Mouse (Mus musculus): ENCODE measurements at regions not wholly inside any gene's neighbourhood (a gene's known extent, or its start where the extent isn't known, plus 50 kb on each side); places are given as distances from the start of the nearest gene placed in this dataset.

DNA sequence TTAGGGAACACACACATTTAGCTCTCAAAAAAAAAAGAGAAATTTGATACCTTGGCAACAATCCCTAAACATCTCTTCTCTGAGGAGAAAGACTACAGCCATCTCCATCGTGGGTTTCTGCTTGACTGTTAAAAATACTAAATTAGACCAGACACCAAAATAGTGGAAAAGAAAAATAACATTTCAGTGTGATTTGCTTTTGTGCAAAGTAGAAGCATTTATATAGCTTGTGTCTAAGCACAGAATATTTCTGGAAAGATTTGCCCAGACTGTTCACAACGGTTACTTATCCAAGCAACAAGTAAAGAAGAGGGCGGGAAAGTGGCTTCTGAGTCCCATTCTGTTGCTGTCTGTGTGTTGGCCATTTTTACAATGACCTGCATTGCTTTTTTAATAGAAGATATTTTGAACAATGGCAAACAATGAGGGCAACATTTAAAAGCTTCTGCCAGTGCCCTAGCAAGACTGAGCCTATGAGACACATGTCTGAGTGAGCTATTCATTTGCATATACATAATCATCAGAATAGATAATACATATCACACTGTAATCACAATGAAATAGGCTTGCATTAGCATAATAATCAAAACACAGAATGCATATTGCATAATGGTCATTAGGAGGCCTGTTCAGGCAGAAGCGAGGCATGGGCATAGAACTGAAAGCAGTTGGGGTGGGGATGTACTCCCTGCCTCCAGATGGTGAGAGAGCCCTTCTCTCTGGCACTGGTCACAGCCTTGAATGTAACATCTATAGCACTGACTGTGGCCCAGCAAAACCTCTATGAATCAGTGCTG is 159.5 kb upstream of the Irf2bp2 start:
- Histone ChIP-seq H3K36me3 (ENCODE audit: control insufficient read depth, insufficient read depth, low read length) (no peaks in the 10 kb centered on the region), H3K4me3 (ENCODE audit: low read depth, low read length) (no peak overlapping the region), H3K27ac (ENCODE audit: insufficient read depth, low read depth, low read length) (no peak overlapping the region), H3K4me1 (ENCODE audit: control insufficient read depth, insufficient read depth, insufficient read length, low read length) (peaks cover 14% of the 10 kb centered on the region; the same call in 1 of the 2 replicates), H3K27me3 (ENCODE audit: control insufficient read depth, insufficient read depth, low read length) (no peaks in the 10 kb centered on the region)
- 75% methylated on average over 4 of the region's 4 CpGs for WGBS
- no peak for TF ChIP-seq CTCF (IDR thresholded peaks at IDR 0.05; ENCODE audit: extremely low read depth, insufficient read length, insufficient replicate concordance, low read depth, low read length)
- no peak for TF ChIP-seq POLR2A (IDR thresholded peaks at IDR 0.05; ENCODE audit: low read depth, low read length)

DNA sequence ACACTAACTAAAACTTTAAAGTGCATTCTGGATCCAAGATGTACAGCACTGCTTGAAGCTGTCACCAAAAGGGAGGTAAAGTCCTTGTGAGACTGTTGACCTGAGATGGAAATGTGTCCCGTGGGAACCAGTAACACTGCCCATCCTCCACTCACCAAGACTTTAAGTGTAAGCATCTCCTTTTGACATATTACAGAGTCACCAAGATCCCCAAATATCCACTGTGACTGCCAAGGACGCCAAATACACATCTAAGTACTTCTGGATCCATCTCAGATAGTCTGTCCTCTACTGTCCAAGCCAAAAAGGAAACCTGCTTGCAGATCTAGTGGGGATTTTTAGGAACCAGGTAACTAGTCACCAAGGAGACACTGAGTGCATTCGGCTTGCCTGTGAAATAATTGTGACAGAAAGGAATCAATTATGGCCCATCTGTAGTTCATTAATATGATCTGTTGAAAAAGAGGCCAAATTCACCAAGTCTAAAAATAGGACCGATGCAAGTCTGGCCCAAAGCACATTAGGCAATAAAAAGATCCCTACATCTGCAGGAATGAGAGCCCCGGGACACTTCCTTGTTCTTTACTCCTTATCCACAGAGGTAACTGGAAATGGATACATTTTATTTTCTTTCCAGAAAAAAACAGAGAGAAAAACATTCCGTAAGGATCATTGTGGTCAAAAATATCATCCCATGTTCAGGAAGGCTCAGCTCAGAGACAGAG is 157.8 kb upstream of the Irf2bp2 start:
- no peak overlapping the region for H3K27ac ChIP-seq (ENCODE audit: insufficient read depth, low read depth, low read length)
- H3K36me3 ChIP-seq (ENCODE audit: control insufficient read depth, insufficient read depth, low read length) = no peaks in the 10 kb centered on the region
- no peak overlapping the region for H3K4me3 ChIP-seq (ENCODE audit: low read depth, low read length)
- TF ChIP-seq POLR2A (IDR thresholded peaks at IDR 0.05; ENCODE audit: low read depth, low read length) (no peak), CTCF (IDR thresholded peaks at IDR 0.05; ENCODE audit: extremely low read depth, insufficient read length, insufficient replicate concordance, low read depth, low read length) (no peak)
- peaks cover 8% of the 10 kb centered on the region; the same call in 1 of the 2 replicates for H3K4me1 ChIP-seq (ENCODE audit: control insufficient read depth, insufficient read depth, insufficient read length, low read length)
- H3K27me3 ChIP-seq (ENCODE audit: control insufficient read depth, insufficient read depth, low read length) = no peaks in the 10 kb centered on the region
- WGBS = 46% methylated on average over 6 of the region's 6 CpGs

DNA sequence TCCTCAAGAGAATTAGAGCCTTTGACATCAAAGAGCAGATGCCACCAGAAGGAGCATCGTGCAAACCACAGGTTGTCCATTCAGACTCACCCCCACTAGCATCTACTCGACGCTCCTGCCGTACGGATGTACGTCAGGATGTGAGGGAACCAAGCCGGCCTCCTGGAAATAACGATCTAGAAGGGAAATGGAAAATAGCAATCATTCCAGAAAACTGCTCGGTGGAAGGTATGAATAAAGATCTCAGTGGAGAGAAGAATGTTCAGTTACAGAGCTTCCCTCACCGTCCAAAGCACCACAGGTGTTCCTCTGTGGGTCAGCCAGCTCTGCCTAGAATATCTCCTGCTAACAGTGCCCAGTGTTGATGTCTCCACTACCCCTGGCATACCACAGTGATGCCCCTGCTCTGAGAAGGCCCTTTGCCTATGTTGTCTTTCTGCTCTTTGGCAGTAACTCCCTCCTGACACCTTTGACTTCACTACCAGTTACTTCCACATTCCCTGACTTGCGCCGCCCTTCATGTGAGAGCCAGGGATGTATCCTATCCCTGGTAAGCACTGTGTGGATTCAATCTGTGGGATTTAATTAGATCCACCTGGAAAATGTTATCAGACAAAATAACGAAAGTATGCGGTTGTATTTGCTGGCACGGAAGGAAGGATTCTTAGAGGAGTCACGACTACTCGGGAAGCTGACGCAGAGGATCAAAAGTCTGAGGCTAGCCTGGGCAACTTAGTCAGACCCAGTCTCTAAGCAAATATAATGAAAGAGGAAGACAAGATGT is 152.4 kb upstream of the Irf2bp2 start:
- Histone ChIP-seq H3K4me1 (ENCODE audit: control insufficient read depth, insufficient read depth, insufficient read length, low read length) (peaks cover 30% of the 10 kb centered on the region), H3K4me3 (ENCODE audit: low read depth, low read length) (no peak overlapping the region), H3K27ac (ENCODE audit: insufficient read depth, low read depth, low read length) (no peak overlapping the region), H3K27me3 (ENCODE audit: control insufficient read depth, insufficient read depth, low read length) (no peaks in the 10 kb centered on the region), H3K36me3 (ENCODE audit: control insufficient read depth, insufficient read depth, low read length) (no peaks in the 10 kb centered on the region)
- TF ChIP-seq CTCF (IDR thresholded peaks at IDR 0.05; ENCODE audit: extremely low read depth, insufficient read length, insufficient replicate concordance, low read depth, low read length) (no peak), POLR2A (IDR thresholded peaks at IDR 0.05; ENCODE audit: low read depth, low read length) (no peak)
- WGBS = 85% methylated on average over 18 of the region's 18 CpGs

DNA sequence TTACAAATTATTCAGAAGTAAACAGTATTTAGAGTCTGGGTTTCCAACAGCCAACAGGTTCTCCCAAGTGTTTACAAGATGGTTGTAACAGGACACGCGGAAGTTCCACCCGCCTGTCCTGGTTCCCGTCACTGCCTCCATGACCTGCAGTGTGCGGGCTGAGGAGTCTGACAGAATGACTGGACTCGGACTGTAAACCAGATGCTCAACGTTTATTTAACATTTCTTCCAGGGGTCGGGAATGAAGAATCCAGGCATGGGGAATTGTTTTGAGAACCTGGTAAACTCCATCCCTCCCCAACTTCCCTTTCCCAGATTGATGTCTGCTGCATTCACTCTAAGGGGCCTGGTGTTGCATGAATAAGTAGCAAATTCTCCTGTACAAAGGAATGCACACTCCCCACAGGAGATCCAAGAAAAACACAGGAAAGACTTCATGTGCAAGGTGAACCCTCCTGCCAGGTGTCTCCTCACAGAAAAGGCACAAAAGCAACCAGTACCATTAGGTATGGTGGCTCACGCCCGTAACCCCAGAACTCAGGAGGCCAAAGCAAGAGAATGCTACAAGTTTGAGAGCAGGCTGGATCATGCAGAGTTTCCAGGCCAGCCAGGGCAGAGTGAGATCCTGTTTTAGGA is 151.1 kb upstream of the Irf2bp2 start:
- Histone ChIP-seq H3K4me1 (ENCODE audit: control insufficient read depth, insufficient read depth, insufficient read length, low read length) (peaks cover 40% of the 10 kb centered on the region), H3K36me3 (ENCODE audit: control insufficient read depth, insufficient read depth, low read length) (no peaks in the 10 kb centered on the region), H3K4me3 (ENCODE audit: low read depth, low read length) (no peak overlapping the region), H3K27ac (ENCODE audit: insufficient read depth, low read depth, low read length) (no peak overlapping the region), H3K27me3 (ENCODE audit: control insufficient read depth, insufficient read depth, low read length) (no peaks in the 10 kb centered on the region)
- WGBS = 77% methylated on average over 10 of the region's 10 CpGs
- TF ChIP-seq CTCF (IDR thresholded peaks at IDR 0.05; ENCODE audit: extremely low read depth, insufficient read length, insufficient replicate concordance, low read depth, low read length) (no peak), POLR2A (IDR thresholded peaks at IDR 0.05; ENCODE audit: low read depth, low read length) (no peak)

DNA sequence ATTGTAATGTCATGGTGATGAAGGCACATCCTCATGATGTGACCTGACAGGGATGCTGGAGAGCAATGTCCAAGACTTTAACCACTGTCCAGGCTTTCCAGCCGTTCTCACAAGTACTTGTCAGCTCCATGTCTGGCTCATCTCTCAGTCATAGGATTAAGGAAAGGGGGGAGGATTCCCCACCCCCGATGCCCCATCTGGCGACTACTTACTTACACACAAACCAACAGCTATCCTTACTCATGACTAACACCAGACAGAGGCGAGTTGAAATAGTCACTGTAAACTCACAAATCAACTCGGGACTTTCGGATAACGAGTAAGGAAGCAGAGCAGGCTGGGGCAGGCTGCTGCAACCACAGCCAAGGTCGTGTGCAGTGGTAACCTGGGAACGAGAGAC is 149.5 kb upstream of the Irf2bp2 start:
- no peak for TF ChIP-seq POLR2A (IDR thresholded peaks at IDR 0.05; ENCODE audit: low read depth, low read length)
- TF ChIP-seq CTCF (IDR thresholded peaks at IDR 0.05; ENCODE audit: extremely low read depth, insufficient read length, insufficient replicate concordance, low read depth, low read length) = no peak
- Histone ChIP-seq H3K4me3 (ENCODE audit: low read depth, low read length) (no peak overlapping the region), H3K27me3 (ENCODE audit: control insufficient read depth, insufficient read depth, low read length) (no peaks in the 10 kb centered on the region), H3K36me3 (ENCODE audit: control insufficient read depth, insufficient read depth, low read length) (no peaks in the 10 kb centered on the region), H3K4me1 (ENCODE audit: control insufficient read depth, insufficient read depth, insufficient read length, low read length) (peaks cover 51% of the 10 kb centered on the region), H3K27ac (ENCODE audit: insufficient read depth, low read depth, low read length) (peak overlapping the region; percentile 87)
- WGBS = 43% methylated on average over 9 of the region's 9 CpGs

DNA sequence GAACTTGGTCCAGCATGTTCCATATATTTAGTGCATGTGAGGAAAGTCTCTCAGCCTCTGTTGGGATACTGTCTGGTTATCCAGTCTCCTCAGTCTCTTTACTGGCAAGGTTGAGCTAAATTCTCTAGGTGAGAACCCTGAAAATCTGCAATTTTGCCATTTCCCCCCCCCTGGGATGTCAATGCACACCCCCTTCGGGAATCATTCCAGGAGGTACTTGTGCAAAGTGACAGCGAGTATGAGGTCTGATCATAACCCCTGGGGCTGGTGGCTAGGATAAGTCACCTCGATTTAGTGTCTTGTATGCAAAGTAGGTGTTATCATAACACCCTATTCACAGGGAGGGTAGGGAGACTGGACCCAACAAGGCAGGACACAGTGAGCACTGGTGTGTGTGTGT is 148.3 kb upstream of the Irf2bp2 start:
- no peaks in the 10 kb centered on the region for H3K36me3 ChIP-seq (ENCODE audit: control insufficient read depth, insufficient read depth, low read length)
- H3K27ac ChIP-seq (ENCODE audit: insufficient read depth, low read depth, low read length) = peak overlapping the region; percentile 92; the same call in 1 of the 2 replicates
- H3K4me3 ChIP-seq (ENCODE audit: low read depth, low read length) = no peak overlapping the region
- peaks cover 62% of the 10 kb centered on the region for H3K4me1 ChIP-seq (ENCODE audit: control insufficient read depth, insufficient read depth, insufficient read length, low read length)
- H3K27me3 ChIP-seq (ENCODE audit: control insufficient read depth, insufficient read depth, low read length) = no peaks in the 10 kb centered on the region
- WGBS = 46% methylated on average over 3 of the region's 3 CpGs
- TF ChIP-seq POLR2A (IDR thresholded peaks at IDR 0.05; ENCODE audit: low read depth, low read length) (no peak), CTCF (IDR thresholded peaks at IDR 0.05; ENCODE audit: extremely low read depth, insufficient read length, insufficient replicate concordance, low read depth, low read length) (no peak)

Data from small intestine, adult 2 months (tissue).